Mouse (Mus musculus): ENCODE results near the gene Trim12a. TPM values are rescaled to one million over a fixed set of nuclear protein-coding genes. Genes with fewer than 3 reads are reported as not detected.

Trim12a gene
- 146 TPM for polyA plus RNA-seq (2017; shearing (Covaris generic))

DNA sequence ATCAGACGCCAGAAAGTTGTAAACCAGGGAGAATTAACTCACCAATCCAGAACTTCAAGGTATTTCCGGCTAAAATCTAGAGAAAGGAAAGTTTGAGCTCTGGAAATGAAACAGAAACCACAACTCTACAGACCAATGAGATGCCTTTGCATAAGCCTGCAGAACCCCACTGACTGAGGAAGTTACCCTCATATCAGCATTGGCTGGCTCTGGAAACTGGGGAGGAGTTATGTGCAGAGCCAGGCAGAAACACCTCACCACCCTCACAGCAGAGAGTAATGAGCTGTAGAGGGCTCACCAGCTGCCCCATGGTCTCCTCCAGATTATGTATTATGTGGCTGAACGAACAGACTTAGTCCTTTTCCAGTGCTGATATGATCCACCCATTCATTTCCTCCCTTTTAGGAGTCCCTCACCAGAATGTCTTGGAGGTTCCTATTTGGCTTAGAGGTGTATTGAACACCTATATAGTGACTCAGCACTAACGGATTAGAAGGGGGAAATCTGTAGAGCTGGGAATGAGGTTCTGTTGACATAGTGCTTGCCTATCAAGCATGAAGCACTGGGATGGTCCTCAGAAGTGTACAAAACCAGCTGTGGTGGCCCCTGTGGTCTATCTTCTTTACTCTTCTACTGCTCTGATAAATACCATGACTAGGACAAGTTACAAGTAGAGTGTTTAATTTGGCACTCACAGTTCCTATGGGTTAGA is at the start of gene Trim12a:
Gene Trim12a (minus strand): TSS at position 98 of the 712 bp plus-strand sequence.

GRCm38 (mm10) chr7:104352717-104353599 is 37.7 kb upstream of the Trim12a start, which contains the start of gene Trim12c:
Gene Trim12c (minus strand): TSS chr7:104353362.

DNA sequence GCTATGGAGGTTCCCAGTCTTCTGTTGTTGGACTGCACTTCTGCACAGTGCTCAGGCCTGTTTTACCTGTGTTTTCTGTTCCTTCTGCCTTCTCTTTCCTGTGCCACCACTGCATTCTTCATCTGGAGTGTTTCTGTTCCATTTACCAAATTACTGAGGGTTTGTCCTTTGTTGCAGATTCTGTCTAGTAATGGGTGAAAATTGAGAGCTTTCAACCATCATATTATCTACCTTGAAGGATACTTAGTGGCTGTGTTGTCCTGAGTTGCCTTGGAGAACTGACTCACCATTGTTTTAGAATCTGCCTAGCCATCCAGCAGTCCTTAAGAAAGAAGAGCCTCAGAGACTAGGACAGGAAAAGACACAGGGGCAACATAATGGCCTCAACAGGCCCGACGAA is 13.9 kb upstream of the Trim12a start, which contains the start of gene Trim34b:
Gene Trim34b (plus strand): TSS at position 301 of the 400 bp plus-strand sequence.

GRCm38 (mm10) chr7:104287576-104288443 is 27.5 kb downstream of the Trim12a start, which contains the start of gene Trim5:
Gene Trim5 (minus strand): TSS chr7:104288094.

Other genes starting within 250 kb of the Trim12a start
- not detected for gene Olfr644, start 243.6 kb downstream of the Trim12a start, polyA plus RNA-seq (2017; shearing (Covaris generic))
- not detected for gene Olfr645, start 230.0 kb downstream of the Trim12a start, polyA plus RNA-seq (2017; shearing (Covaris generic))
- not detected for gene Olfr646, start 210.6 kb downstream of the Trim12a start, polyA plus RNA-seq (2017; shearing (Covaris generic))
- gene Ubqln5, start 185.6 kb downstream of the Trim12a start, polyA plus RNA-seq (2017; shearing (Covaris generic)), result not detected
- gene Olfr643, start 178.1 kb downstream of the Trim12a start, polyA plus RNA-seq (2017; shearing (Covaris generic)), result not detected
- not detected for gene Ubqln3, start 172.2 kb downstream of the Trim12a start, polyA plus RNA-seq (2017; shearing (Covaris generic))
- not detected for gene Ubqlnl, start 164.9 kb downstream of the Trim12a start, polyA plus RNA-seq (2017; shearing (Covaris generic))
- not detected for gene Olfm5, start 150.6 kb downstream of the Trim12a start, polyA plus RNA-seq (2017; shearing (Covaris generic))
- gene Olfr648, start 132.1 kb downstream of the Trim12a start, polyA plus RNA-seq (2017; shearing (Covaris generic)), result 0.17 TPM
- not detected for gene Olfr649, start 119.5 kb downstream of the Trim12a start, polyA plus RNA-seq (2017; shearing (Covaris generic))
- gene Trim6, start 96.7 kb downstream of the Trim12a start, polyA plus RNA-seq (2017; shearing (Covaris generic)), result 1.5 TPM
- 56.3 TPM for gene Trim34a, start 71.0 kb downstream of the Trim12a start, polyA plus RNA-seq (2017; shearing (Covaris generic))
- 39.1 TPM for gene Trim5, start 27.4 kb downstream of the Trim12a start, polyA plus RNA-seq (2017; shearing (Covaris generic))
- 0.78 TPM for gene Trim34b, start 14.0 kb upstream of the Trim12a start, polyA plus RNA-seq (2017; shearing (Covaris generic))
- gene Trim12c, start 37.9 kb upstream of the Trim12a start, polyA plus RNA-seq (2017; shearing (Covaris generic)), result 25.4 TPM
- gene Trim30b, start 54.4 kb upstream of the Trim12a start, polyA plus RNA-seq (2017; shearing (Covaris generic)), result 1.3 TPM
- 1.1 TPM for gene Trim30c, start 85.4 kb upstream of the Trim12a start, polyA plus RNA-seq (2017; shearing (Covaris generic))
- gene Trim30a, start 149.7 kb upstream of the Trim12a start, polyA plus RNA-seq (2017; shearing (Covaris generic)), result 67.1 TPM
- 28.0 TPM for gene Trim30d, start 192.4 kb upstream of the Trim12a start, polyA plus RNA-seq (2017; shearing (Covaris generic))
- gene Olfr651, start 234.7 kb upstream of the Trim12a start, polyA plus RNA-seq (2017; shearing (Covaris generic)), result not detected
- not detected for gene Olfr652, start 245.4 kb upstream of the Trim12a start, polyA plus RNA-seq (2017; shearing (Covaris generic))